Mouse (Mus musculus): ENCODE results near the gene Stk26.

The Stk26 gene

DNA sequence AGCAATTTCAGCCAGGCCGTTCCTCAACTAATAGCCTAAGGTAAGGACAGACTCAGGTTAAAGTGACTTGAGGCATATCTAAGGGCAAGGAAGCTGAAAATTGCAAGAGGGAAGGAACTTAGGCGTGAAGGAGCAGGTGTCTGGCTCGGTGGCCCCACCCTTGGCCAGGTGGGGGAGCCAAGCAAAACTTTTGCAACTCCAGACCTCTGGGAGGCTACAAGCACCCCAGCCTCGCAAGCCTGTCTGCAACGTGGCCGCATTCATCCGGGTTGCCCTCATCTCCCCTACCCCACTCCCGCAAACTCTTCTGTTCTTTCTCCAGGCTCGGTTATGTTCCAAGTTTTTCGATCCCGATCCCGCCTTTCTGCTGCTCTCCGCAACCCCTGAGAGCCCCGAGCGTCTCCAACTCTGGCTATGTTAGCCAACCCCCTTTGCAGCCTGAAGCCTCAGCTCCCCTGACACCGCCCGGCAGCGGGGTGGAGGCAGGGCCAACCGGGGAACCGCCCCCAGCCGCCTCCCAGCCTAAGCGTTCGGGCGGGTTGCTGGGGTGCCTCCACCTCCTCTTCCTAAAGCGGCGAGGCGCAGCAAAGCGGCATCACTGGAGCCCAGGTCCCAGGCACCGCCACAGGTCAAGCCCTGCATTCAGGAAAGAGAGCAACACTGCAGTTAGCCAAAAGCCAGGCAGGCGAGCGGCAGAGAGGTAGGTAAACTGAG is at the start of gene Stk26:
Stk26 (plus strand) TSS at position 201 of the 714 bp plus-strand sequence.
- DNase-seq (ENCODE audit: low read depth, low spot score): no peak

DNA sequence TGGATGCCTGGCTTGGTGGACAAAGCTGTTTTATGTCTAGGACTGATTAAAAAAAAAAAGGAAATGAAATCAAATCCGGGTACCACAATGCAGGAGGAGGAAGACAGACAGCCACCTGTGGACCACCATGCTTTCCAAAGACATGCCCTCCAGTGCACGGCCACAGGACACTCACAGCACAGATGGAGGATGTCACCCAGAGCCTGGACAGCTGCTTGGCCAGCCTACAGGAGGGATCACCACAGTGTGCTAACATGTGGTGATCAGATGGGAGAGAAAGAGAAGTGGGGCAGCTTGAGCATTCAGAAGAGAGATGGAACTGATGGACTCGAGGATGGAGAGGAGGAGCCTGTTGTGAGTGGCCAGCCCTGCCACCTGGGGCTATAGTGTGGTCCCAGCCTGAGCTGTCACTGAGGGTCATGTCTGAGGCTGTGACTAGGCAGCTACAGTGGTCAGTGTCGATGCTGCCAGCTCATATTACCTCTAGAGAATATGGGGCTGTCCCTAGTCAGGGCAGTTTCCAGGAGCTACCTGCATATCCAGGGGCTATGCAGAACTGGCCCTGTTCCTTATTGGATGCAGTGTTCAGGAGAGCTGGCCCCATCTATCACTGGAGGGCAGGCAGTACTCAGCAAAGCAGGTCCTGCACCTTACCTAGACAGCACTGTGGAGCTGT is 47.7 kb upstream of the Stk26 start:
- DNase-seq (ENCODE audit: low read depth, low spot score): no peak

DNA sequence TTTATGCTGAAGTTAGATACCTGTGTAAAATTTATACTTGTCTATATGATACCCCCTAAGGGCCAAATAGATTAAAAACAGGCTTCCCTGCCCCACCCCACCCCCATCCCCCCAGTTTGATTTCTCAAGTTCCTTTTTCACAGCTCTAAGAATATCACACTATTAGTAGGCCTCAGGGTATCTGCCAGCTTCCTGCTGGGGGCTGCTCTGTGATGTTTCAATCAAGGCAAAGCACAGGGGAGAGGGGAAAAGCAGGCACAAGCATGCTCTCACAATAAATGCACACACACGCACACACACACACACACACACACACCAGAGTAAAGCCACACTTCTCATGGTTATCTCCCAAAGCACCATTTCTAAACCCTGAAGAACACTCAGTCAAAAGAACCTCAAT is 43.0 kb upstream of the Stk26 start:
- no peak for DNase-seq (ENCODE audit: low read depth, low spot score)

DNA sequence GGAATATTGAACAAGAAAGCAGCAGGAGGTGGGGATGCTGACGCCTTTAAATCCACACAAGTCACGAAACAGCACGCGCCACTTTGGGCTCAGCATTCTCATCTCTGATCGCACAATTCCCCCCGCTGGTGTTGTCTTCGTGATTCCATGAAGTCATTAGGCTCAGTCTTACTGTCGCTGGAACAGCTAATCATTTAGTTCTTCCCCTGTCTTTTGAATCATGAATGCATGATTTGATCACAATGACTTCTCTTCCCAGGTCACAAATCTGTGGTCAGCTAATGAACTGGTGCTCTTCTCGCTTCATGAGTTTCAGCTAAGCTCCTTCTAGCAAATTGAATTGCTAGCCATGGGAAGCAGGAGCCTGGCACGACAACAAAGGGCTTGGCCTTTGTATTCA is 42.3 kb upstream of the Stk26 start:
- DNase-seq (ENCODE audit: low read depth, low spot score): no peak

DNA sequence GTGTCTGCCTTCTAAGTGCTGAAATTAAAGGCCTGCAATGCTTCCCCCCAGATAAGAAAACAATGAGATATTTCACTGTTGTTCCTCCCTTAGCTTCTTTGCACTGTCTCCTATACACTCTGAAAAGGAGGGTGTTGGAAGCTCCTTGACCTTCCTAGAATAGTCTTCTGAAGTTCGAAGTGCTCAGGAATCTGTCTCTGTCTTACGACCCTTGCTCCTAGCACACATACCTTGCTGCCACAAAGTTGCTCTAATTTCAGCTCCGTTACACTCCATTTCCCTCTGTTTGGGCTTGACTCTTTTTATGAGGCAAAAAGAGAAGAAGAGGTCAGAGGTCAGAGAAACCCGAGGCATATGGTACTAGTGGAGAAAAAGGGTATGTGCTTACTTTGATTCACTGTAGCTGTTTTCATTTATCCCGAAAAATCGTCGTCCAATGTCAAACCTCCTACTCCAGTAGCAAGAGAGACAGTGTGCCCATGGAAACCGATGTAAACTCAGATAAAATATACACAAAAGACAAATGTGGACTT is 41.1 kb upstream of the Stk26 start:
- DNase-seq (ENCODE audit: low read depth, low spot score): no peak

DNA sequence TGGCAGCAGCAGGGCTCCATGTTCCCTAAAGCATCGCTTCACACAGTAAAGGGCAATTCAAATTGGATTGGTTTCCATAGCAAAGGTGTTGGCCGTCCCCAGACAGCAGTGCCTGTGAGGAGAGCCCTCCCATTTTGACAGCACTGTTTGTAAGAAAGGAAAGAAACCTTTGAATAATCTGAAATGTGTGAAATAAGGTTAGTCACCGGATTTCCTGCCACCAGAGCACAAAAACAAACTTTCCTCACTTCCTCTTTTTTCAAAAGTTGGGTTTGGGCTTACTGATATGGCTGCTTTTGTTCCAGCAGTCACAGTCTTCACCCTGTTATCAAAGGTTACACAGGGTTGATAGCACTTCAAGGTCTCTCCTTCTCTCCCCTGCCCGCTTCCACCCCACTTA is 35.2 kb upstream of the Stk26 start:
- no peak for DNase-seq (ENCODE audit: low read depth, low spot score)

DNA sequence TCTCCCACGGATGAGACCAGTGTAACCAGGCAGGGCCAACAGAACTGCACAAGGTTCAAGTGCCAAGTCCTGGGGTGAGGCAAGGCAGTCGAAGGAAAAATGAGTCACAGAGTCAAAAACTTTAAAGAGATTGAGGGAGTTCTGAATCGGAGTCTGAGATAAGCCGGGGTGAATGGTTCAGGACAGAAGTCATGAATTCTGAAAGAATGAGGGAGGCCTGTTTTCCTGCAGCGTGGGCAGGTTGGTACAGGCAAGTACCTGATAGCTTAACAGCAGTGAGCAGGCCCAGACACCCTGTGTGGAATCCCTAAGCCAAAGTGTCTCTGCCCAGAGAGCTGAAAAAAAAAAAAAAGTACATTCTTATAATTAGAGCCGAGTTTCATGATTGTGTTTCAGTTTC is 17.0 kb upstream of the Stk26 start:
- no peak for DNase-seq (ENCODE audit: low read depth, low spot score)

DNA sequence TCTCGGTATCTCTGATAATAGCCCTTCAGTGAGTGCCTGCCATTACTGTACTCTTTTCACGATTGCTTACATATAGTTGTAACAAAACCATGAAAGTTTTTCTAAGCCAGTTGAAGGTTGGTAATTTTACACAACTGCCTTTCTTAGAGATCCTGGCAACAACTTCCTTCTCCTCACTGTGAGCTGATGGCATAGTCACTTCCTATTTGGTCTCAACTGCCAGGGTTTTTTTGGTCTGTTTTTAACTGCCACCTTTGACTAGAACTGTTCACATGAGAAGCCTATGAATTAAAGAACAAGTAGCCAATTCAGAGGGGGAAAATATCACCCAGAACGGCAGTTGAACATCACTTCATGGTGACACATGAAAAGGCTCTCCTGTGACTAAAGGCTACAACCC is 5.3 kb upstream of the Stk26 start:
- no peak for DNase-seq (ENCODE audit: low read depth, low spot score)

DNA sequence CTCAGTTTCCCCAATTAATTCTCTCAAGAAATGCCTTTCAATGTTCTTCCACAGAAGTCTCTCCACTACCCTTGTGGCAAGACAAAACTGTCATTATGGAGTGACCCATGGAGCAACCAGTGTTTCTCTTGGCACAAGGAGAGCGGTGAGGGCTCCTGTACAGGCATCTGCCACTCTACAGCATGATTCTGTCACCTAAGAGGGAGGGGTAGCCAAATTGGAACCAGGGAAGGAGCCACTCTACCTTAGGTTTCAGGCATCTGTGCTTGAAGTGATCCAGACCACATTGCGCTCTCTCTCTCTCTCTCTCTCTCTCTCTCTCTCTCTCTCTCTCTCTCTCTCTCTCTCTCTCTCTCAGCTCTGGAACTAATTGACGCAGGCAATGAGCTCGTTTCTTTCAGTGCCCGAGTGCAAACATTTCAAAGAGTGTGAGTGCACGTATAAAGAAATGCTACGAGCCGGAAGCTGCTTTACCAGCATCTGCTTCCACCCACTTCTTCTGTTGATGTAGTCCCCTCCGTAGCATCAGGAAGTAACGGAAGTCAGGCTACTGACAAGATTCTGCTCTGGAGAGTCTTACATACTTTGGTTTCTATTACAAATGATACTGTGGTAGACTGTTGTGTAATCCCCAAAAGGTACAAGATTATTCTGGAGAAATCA is 4.7 kb upstream of the Stk26 start:
- no peak for DNase-seq (ENCODE audit: low read depth, low spot score)

DNA sequence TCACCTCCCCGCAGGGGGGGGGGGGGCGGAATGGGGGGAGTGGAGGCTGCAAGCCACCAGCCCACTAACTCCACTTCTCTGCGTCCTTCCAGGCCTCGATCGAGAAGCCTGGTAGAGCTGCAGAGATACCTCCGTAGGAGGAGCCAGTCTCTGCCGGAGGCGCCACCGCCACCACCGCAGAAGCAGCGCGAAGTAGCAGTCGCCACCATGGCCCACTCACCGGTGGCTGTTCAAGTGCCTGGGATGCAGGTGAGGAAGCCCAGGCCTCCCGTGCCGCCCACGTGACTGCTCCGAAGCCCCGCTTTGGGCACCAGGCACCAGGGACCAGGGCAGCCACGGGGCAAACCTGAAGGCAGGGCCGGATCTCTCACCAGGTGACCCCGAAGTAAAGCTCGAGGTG is 740 bp downstream of the Stk26 start:
- DNase-seq (ENCODE audit: low read depth, low spot score): no peak

DNA sequence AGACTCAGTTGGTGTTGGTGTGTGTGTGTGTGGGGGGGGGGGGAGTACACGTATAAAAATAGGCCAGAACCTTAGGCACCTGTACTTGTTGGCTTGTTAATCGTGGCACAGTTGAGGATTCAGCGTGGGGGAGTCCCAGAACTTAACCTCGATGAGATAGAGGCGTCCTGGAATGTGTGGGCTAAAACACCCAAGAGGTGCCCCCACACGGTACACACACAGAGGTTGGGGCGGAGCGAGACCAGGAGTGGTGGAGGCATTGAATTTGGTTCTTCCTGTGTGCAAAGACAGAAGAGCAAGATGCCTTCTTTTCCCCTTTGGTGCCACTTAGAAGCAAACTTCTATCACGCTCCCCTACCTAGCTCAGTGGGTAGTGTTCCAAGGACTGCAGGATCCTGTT is 1.2 kb downstream of the Stk26 start:
- DNase-seq (ENCODE audit: low read depth, low spot score): no peak

DNA sequence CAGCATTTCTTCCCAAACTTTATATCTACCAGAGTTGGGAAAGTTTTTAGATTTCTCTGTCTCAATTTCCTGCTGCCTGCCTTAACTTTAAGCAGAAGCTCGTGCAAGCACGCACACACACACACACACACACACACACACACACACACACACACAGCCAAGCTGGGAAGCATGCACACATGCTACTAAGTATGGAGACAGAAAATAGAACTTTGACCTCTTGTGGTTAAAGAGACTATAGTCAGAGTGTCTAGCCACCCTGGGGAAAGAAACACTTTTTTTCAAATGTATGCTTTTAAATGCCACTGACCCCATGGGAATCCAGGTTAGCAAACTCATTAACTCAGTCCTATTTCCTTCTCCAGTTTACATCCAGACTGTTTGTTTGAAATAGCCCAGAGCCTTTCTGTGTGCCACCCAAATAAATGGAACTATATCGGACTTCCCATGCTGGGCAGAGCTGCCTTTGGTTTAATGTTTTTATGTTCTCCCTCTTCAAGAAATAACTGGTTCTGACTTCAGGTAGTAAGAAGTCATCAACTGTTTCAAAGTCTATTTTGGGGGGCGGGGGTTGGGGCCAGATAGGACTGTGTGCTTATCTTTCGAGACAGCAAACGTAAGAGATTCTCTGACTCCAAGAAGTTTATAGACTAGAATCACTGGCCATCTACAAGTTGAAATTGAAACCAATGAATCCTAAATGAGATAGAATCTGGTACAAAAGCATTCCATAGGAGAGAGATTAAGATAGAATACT is 9.8 kb downstream of the Stk26 start:
- DNase-seq (ENCODE audit: low read depth, low spot score): no peak

DNA sequence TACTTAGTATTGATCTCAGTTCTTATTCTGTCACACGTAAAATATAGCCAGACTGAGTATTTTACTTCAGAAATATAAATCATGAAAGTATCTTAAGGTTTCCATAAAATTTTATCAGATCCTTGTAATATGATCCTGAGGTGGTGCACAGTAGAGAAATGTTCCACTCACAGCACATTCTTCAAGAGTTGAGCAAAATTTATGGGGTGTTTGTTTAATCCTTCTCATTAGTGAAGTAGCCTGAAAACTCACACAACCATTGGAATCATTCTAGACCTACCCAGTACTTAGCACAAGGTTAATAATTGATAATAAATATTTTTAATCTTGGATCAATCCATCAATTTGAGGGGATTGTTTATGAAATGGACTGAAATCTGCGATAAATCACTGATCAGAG is 22.9 kb downstream of the Stk26 start:
- no peak for DNase-seq (ENCODE audit: low read depth, low spot score)

DNA sequence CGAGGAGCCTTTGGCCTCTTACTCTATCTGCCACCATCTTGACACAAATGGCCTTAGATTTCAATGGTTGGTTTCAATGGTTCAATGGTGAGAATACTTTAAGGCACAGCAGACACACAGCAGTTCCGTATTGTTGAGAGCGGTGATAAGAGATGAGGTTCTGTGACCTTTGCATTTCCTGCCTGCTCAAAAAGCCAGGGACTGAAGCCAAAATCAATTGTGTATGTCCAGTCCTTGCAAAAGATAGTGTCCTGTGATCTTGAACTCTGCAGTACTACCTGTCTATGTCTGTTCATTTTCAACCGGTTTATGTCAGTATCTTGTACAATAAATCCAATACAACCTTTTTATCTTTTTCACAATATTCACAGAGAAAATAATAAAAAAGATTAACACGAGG is 23.9 kb downstream of the Stk26 start:
- DNase-seq (ENCODE audit: low read depth, low spot score): no peak

DNA sequence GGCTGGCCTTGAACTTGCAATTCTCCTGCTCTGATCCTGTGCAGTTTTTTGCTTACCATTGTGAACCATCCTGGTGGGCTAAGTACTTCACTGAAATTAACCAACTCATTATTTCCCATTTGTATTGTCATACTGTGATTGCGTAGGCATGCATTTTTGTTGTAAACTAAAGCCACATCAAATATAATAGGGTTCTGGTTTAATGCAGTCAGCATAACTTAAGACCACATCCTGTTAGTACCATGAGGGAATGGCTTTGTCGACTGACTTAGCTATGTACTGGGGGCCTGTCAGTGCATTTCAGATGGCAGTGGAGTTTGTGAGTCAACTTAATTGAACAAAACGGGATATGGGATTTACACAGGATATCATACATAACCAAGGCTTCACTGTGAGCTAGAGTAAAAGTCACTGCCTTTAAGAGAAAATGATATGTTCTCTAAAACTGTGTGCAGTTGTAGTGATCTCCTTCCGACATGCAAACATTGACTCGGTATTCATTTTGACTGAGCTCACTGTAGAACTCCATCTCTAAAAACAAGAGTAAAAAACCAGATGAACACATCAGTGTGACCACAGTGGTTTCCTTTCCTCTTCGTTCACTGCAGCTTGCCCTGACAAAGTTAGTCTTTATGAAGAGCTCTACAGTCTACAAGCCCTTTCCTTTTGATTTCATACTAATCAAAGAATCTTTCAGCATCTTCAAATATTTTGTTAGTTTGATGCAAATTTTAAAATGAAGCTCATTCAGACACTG is 33.6 kb downstream of the Stk26 start:
- DNase-seq (ENCODE audit: low read depth, low spot score): no peak

DNA sequence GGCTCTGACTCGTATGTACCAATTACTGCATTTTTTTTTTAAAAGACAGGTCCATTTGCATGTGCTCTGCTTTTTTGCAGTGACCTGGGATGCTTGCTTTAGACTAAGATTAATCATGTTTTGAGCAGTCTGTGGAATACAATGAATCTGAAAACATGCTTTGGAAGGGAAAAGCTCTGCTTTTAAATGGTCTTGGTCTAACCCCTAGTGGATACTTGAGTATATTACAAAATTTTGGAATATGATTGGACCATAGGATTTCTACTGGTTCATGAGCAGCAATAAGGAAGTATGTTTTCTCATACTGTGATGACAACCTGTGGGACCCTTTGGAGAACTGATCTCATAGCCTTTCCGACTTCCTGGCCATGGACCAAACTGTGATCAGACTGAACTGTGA is 47.2 kb downstream of the Stk26 start:
- no peak for DNase-seq (ENCODE audit: low read depth, low spot score)

DNA sequence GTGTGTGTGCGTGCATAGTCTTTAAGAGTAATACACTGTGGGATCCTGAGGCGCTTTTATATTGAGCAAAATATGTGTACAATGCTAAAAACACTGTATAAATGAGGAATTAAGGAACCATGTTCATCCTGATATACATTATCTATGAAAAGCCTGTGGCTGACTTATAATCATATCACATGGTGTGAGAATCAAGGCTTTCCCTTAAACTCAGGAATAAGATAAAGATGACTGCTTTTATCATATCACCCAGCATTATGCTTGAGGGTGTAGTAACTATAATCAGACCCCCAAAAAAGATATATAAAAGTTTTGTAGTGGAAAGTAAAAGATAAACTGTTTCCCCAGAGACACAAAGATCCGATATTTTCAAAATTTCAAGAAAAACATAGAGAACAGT is 62.6 kb downstream of the Stk26 start:
- DNase-seq (ENCODE audit: low read depth, low spot score): no peak

DNA sequence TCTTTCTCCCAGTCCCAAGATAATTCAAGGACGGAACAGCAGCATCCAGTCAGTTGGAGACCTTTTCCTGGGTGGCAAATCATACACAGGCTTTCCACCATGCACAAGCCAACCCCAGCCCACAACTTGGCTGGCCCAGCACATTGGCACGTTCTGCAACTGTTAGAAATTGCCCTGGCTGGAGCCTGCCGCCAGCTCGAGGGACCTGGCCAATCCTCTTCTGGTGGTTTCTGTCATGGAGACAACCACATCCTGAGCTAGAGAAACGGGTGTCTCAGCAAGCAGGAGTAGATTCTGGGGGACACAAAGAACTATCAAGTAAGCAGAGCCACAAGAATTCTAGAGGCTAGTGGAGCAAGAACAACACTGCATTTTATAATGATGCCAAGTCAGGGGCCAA is 69.1 kb downstream of the Stk26 start:
- DNase-seq (ENCODE audit: low read depth, low spot score): no peak

DNA sequence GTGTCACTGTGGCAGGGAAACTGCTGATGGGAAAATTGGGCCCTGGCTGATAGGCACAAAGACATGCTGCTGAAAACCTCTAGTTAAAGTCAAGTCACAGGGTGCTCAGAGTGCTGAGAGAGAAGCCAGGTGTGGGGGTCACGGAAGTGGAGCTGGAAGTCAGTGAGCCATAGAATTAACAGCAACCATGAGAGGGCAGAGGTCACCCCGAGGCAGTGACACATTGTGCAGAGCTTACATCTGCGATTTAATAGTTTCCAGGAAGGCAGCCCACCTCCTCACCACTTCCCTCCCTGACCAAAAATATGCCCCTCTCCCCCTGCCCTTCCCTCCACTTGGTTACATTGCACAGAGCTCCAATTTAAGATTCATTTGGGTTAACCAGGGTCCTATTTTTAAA is 76.5 kb downstream of the Stk26 start:
- no peak for DNase-seq (ENCODE audit: low read depth, low spot score)

DNA sequence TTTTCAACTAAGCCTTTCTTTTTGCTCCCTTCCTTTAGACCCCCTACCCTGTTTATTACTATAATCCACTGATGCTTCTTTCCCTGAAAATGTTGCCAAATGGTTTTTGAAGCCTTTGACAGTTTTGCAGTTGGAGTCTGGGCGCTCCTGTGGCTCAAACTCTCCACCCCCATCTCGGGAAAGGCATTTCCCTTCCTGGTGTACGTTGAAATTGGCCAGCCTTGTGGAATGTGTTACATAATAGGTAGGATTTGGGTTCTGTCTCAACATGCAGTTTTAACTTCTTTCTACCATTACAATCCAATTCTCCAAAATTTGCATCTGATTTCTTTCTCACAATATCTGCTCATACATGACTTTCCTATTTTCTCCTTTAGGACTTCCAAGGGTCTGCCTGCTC is 77.9 kb downstream of the Stk26 start:
- no peak for DNase-seq (ENCODE audit: low read depth, low spot score)

DNA sequence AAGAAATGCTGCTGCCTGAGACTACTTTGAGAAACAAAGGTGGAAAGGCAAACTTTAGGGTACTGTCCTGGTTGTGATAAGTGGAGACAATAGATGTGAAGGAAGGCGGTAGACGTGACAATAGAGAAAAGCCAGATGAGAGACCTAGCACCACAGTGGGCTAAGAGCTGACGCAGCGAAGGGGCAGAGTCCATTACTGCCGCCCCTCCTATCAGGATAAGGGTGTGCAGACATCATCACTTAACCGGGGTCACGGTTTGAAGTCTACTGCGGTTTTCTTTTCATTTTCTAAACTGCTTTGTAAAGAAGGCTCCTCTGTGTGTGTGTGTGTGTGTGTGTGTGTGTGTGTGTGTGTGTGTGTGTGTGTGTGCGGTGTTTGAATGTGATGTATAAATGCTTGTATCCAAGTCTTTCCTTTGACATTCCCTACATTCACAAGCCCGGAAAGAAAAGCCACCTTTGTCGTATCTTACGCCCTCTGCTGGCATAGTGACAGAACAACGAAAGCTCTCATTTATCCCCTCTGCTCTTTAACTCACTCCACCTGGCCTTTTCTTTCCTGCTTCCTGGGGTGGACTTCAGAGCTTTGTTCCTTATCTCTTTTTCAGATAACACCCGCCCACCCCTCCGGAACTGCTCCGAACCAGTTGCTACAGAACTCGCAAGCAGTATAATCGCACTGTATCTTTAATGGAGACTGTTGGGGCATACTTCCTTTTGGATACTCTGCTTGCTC is 84.0 kb downstream of the Stk26 start:
- DNase-seq (ENCODE audit: low read depth, low spot score): no peak
